Mouse (Mus musculus): ENCODE measurements around the gene Olfr411. TPM values are rescaled to one million over a fixed set of nuclear protein-coding genes. Genes with fewer than 3 reads are reported as not detected.

Olfr411 gene
- total RNA-seq (2023) = not detected

GRCm38 (mm10) chr11:74352550-74352949, at the start of gene Olfr411:
TSS of gene Olfr411 (minus strand) at chr11:74352650.

GRCm38 (mm10) chr11:74361769-74362168, 9.3 kb upstream of the Olfr411 start, which contains the start of gene Olfr412:
TSS of gene Olfr412 (plus strand) at chr11:74362069.

GRCm38 (mm10) chr11:74337931-74338330, 14.5 kb downstream of the Olfr411 start, which contains the start of gene Olfr410:
TSS of gene Olfr410 (minus strand) at chr11:74338031.

Other genes starting within 250 kb of the Olfr411 start
- gene Olfr401, start 238.9 kb downstream of the Olfr411 start, total RNA-seq (2023) = not detected
- gene Olfr402, start 199.1 kb downstream of the Olfr411 start, total RNA-seq (2023) = not detected
- not detected for gene Olfr403, start 166.4 kb downstream of the Olfr411 start, total RNA-seq (2023)
- not detected for gene Olfr43, start 141.3 kb downstream of the Olfr411 start, total RNA-seq (2023)
- not detected for gene Olfr406, start 92.8 kb downstream of the Olfr411 start, total RNA-seq (2023)
- gene Olfr59, start 68.9 kb downstream of the Olfr411 start, total RNA-seq (2023) = not detected
- not detected for gene Olfr410, start 14.6 kb downstream of the Olfr411 start, total RNA-seq (2023)
- gene Olfr412, start 9.4 kb upstream of the Olfr411 start, total RNA-seq (2023) = not detected

All from T-cell, adult 66 days (primary cell).